Mouse (Mus musculus) cerebellum, postnatal 4 days (tissue): Measurements from ENCODE around the gene Pitpna.

ENCODE experiments used
- DNase-seq, 2 experiments: peaks; one replicate each; pipeline ENCODE4 v3.0.0; 2022; ENCODE audit warnings: low spot score in 2 of 2, mixed read lengths in 1 of 2

Pitpna gene

GRCm38 (mm10) chr11:75563851-75564548, 23.9 kb upstream of the Pitpna start:
- no peak for DNase-seq

GRCm38 (mm10) chr11:75565849-75566248, 22.0 kb upstream of the Pitpna start:
- no peak for DNase-seq

- DNase-seq: no peak
These were observed 21.4 kb upstream of the Pitpna start for GRCm38 (mm10) chr11:75566276-75567196.

- DNase-seq: no peak
These were observed 20.4 kb upstream of the Pitpna start for GRCm38 (mm10) chr11:75567346-75568114.

- DNase-seq: no peak
These were observed 19.8 kb upstream of the Pitpna start for GRCm38 (mm10) chr11:75568115-75568511.

- DNase-seq: no peak
These were observed 18.9 kb upstream of the Pitpna start for GRCm38 (mm10) chr11:75568962-75569361.

- DNase-seq: no peak
These were observed 17.3 kb upstream of the Pitpna start for GRCm38 (mm10) chr11:75570375-75571125.

GRCm38 (mm10) chr11:75571126-75571990, 16.5 kb upstream of the Pitpna start:
- DNase-seq: no peak

GRCm38 (mm10) chr11:75572301-75572791, 15.6 kb upstream of the Pitpna start:
- DNase-seq: no peak

- DNase-seq: peak; percentile 89 to 91
These were observed 14.8 kb upstream of the Pitpna start for GRCm38 (mm10) chr11:75572854-75573650.

- DNase-seq: no peak
These were observed 13.3 kb upstream of the Pitpna start for GRCm38 (mm10) chr11:75574378-75575123.

- no peak for DNase-seq
These were observed 12.3 kb upstream of the Pitpna start for GRCm38 (mm10) chr11:75575560-75576123.

- no peak for DNase-seq
These were observed 9.3 kb upstream of the Pitpna start for GRCm38 (mm10) chr11:75578609-75579008.

GRCm38 (mm10) chr11:75581495-75582149, 6.3 kb upstream of the Pitpna start:
- no peak for DNase-seq

GRCm38 (mm10) chr11:75583521-75583920, 4.4 kb upstream of the Pitpna start:
- DNase-seq: no peak

- DNase-seq: no peak
These were observed 2.8 kb upstream of the Pitpna start for GRCm38 (mm10) chr11:75585061-75585460.

- DNase-seq: no peak
These were observed 1.9 kb upstream of the Pitpna start for GRCm38 (mm10) chr11:75585978-75586377.

GRCm38 (mm10) chr11:75586963-75587362, 934 bp upstream of the Pitpna start:
- DNase-seq: no peak
